Mouse (Mus musculus) kidney, adult 2 months (tissue): ENCODE results near the gene Depdc5. TPM values are rescaled to one million over a fixed set of nuclear protein-coding genes. Genes with fewer than 3 reads are reported as not detected.

Experiments
- DNase-seq: peaks from one replicate; pipeline ENCODE4 v3.0.0; 2021
- H3K27ac ChIP-seq: fragments of 200-500 bp; 2 replicates; pipeline ENCODE4 v1.5.1; 2012; ENCODE audit warnings: low read depth, low read length, control low read depth, inconsistent platforms; ENCODE audit not compliant: insufficient read depth
- H3K27me3 ChIP-seq: fragments of 200-500 bp; replicated peaks from 2 replicates; pipeline ENCODE4 v1.6.1; 2012; ENCODE audit warnings: mild to moderate bottlenecking, moderate library complexity, low read length, inconsistent platforms; ENCODE audit not compliant: control insufficient read depth, insufficient read depth
- H3K36me3 ChIP-seq: fragments of 200-500 bp; 2 replicates; pipeline ENCODE4 v1.6.1; 2012; ENCODE audit warnings: mild to moderate bottlenecking, moderate library complexity, low read length, inconsistent platforms; ENCODE audit not compliant: control insufficient read depth, insufficient read depth
- H3K4me1 ChIP-seq: fragments of 200-500 bp; 2 replicates; pipeline ENCODE4 v1.6.1; 2011; ENCODE audit warnings: low read length; ENCODE audit not compliant: control insufficient read depth, insufficient read depth
- H3K4me3 ChIP-seq: fragments of 200-500 bp; 2 replicates; pipeline ENCODE4 v1.5.1; 2011; ENCODE audit warnings: mild to moderate bottlenecking, low read depth, low read length, control low read depth; ENCODE audit not compliant: insufficient read depth
- CTCF ChIP-seq: fragments of 200-500 bp; conservative IDR thresholded peaks from 2 replicates; pipeline ENCODE4 v1.5.1; 2011; ENCODE audit warnings: low read depth, mild to moderate bottlenecking, control low read depth, low read length, moderate library complexity, mixed read lengths; ENCODE audit not compliant: insufficient read depth, insufficient read length
- POLR2A ChIP-seq: fragments of 200-500 bp; IDR thresholded peaks from one replicate; pipeline ENCODE4 v1.6.1; 2011; ENCODE audit warnings: low read depth, low read length, control low read depth
- WGBS: fragments of 180-500 bp; shearing (Covaris S2); methylation state at CpG from one replicate; pipeline ENCODE4 v1.1.7; 2018; 5-methylcytosine and 5-hydroxymethylcytosine counted together
- polyA plus RNA-seq: library from polyadenylated mRNA; depleted of rRNA; stranded (reverse); fragments of >200 nt; gene quantifications from 2 replicates; pipeline ENCODE4 v1.2.3, GENCODE M21; 2012

Depdc5 gene
- polyA plus RNA-seq, 1 experiment: 11.8 TPM

DNA sequence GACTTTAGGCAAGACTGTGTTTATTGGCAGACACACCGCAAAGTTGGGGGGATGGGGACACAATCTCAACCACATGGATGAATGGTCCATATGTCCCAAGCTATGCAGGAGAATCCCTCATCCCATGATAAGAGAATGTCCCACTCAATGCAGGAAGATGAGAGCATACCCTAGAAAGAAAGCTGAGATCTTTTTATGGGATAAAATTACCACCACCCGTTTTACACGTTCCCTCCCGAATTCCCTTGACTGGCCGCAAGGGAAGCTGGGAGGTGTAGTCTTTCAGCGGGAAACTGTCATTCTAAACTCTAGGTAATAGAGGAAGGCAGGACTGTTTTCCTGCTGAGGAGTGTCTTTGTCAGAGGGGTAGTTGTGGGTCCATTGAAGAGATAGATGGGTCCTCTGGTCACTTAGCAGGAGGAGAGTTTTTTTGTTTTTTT lies 5.7 kb upstream of the Depdc5 start:
- 2% methylated on average over 6 of the region's 6 CpGs for WGBS
- TF ChIP-seq POLR2A (no peak), CTCF (no peak)
- no peaks in the 10 kb centered on the region for H3K27me3 ChIP-seq
- H3K36me3 ChIP-seq: no peaks in the 10 kb centered on the region
- 0 out of 2 replicates have a peak overlapping the region, but pooled peaks have one; percentile 30 for H3K27ac ChIP-seq
- peak overlapping the region; percentile 81 for H3K4me3 ChIP-seq
- peak; percentile 69 for DNase-seq
- H3K4me1 ChIP-seq: peaks cover 4% of the 10 kb centered on the region; the same call in 1 of the 2 replicates

DNA sequence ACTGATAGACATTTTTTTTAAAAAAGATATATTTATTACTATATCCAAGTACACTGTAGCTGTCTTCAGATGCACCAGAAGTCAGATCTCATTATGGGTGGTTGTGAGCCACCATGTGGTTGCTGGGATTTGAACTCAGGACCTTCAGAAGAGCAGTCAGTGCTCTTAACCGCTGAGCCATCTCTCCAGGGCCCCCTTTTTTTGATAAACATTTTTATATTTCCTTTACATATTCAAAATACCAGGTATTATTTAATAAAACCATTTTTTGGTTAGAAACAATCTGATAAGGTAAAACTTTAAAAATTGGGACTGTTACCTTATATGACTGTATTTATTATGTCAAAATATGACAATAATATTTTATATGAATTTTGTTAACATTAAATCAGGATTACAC lies 2.4 kb upstream of the Depdc5 start:
- whole genome bisulfite sequencing: 87% methylated on average over 1 of the region's 1 CpGs
- TF ChIP-seq POLR2A (no peak), CTCF (no peak)
- H3K4me3 ChIP-seq: no peak overlapping the region
- no peaks in the 10 kb centered on the region for H3K36me3 ChIP-seq
- H3K27me3 ChIP-seq: no peaks in the 10 kb centered on the region
- no peak for DNase-seq
- no peak overlapping the region for H3K27ac ChIP-seq
- H3K4me1 ChIP-seq: no peaks in the 10 kb centered on the region

- peak; percentile 58 for DNase-seq
- Histone ChIP-seq H3K4me1 (no peaks in the 10 kb centered on the region), H3K36me3 (no peaks in the 10 kb centered on the region), H3K27me3 (no peaks in the 10 kb centered on the region), H3K27ac (no peak overlapping the region; the same call in 1 of the 2 replicates), H3K4me3 (no peak overlapping the region)
- WGBS: 31% methylated on average over 6 of the region's 6 CpGs
- TF ChIP-seq POLR2A: no peak
- no peak for TF ChIP-seq CTCF
Observed at GRCm38 (mm10) chr5:32862469-32863132, 900 bp upstream of the Depdc5 start.

- no peak overlapping the region for H3K27ac ChIP-seq
- peaks cover 2% of the 10 kb centered on the region for H3K36me3 ChIP-seq
- no peak overlapping the region for H3K4me3 ChIP-seq
- TF ChIP-seq CTCF (no peak), POLR2A (no peak)
- DNase-seq: no peak
- no peaks in the 10 kb centered on the region for H3K27me3 ChIP-seq
- H3K4me1 ChIP-seq: no peaks in the 10 kb centered on the region
- WGBS: 99% methylated on average over 5 of the region's 5 CpGs
Observed at GRCm38 (mm10) chr5:32869389-32870024, 6.0 kb downstream of the Depdc5 start.

- H3K4me3 ChIP-seq: no peak overlapping the region
- no peak overlapping the region for H3K27ac ChIP-seq
- peaks cover 2% of the 10 kb centered on the region for H3K36me3 ChIP-seq
- no peaks in the 10 kb centered on the region for H3K27me3 ChIP-seq
- TF ChIP-seq CTCF (no peak), POLR2A (no peak)
- no peak for DNase-seq
- H3K4me1 ChIP-seq: no peaks in the 10 kb centered on the region
- WGBS: 94% methylated on average over 5 of the region's 5 CpGs
Observed at GRCm38 (mm10) chr5:32872346-32872745, 8.8 kb downstream of the Depdc5 start.

GRCm38 (mm10) chr5:32886739-32887138 lies 23.2 kb downstream of the Depdc5 start:
- 78% methylated on average over 3 of the region's 3 CpGs for WGBS

DNA sequence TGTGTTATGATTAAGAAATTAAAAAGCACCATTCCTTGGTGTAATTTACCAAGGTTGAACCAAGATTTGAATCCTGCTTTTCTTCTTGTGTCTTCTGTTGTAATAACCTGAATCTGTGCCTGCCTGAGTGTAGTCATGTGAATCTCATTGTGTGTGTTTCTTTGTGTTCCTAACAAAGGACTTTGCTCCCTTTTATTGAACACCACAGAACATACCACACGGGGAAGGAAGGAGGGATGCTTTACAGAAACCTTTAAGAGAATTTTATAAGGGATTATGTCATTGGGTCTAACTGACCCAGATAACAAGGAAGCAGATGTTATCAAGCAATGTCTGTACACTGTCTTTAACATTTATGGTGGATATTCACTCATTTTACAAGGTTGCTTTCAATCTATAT lies 44.0 kb downstream of the Depdc5 start:
- no peak for TF ChIP-seq POLR2A
- 71% methylated on average over 1 of the region's 1 CpGs for WGBS
- no peaks in the 10 kb centered on the region for H3K27me3 ChIP-seq

More at GRCm38 (mm10) chr5:32886739-32887138, 23.2 kb downstream of the Depdc5 start:
- H3K4me3 ChIP-seq: no peak overlapping the region
- no peaks in the 10 kb centered on the region for H3K27me3 ChIP-seq
- no peaks in the 10 kb centered on the region for H3K4me1 ChIP-seq
- no peak for DNase-seq
- TF ChIP-seq CTCF (no peak), POLR2A (no peak)
- no peak overlapping the region for H3K27ac ChIP-seq
- peaks cover 2% of the 10 kb centered on the region for H3K36me3 ChIP-seq

More for the DNA sequence above, 44.0 kb downstream of the Depdc5 start:
- Histone ChIP-seq H3K27ac (no peak overlapping the region), H3K4me1 (no peaks in the 10 kb centered on the region), H3K36me3 (no peaks in the 10 kb centered on the region; the same call in 1 of the 2 replicates), H3K4me3 (no peak overlapping the region)
- no peak for DNase-seq
